Mouse (Mus musculus) thymus, adult 2 months (tissue): ENCODE results near the gene 5730522E02Rik.

Experiments used
- CTCF ChIP-seq: fragments of 200-500 bp; IDR thresholded peaks from 2 replicates; pipeline ENCODE4 v1.5.1; 2012; ENCODE audit warnings: mild to moderate bottlenecking, control low read depth, low read length, moderate library complexity, borderline replicate concordance; ENCODE audit not compliant: control insufficient read depth, poor library complexity, insufficient read depth; ENCODE audit errors: extremely low read depth
- POLR2A ChIP-seq: fragments of 200-500 bp; IDR thresholded peaks from 2 replicates; pipeline ENCODE4 v1.6.1; 2012; ENCODE audit warnings: mild to moderate bottlenecking, low read length, control low read depth, moderate library complexity; ENCODE audit not compliant: control insufficient read depth, poor library complexity, insufficient read depth; ENCODE audit errors: extremely low read depth

- no peak for TF ChIP-seq CTCF
- TF ChIP-seq POLR2A = no peak
These were observed 197.0 kb downstream of the 5730522E02Rik start for GRCm38 (mm10) chr11:26013527-26013926.
